Mouse (Mus musculus) heart, postnatal 4 days (tissue): ENCODE results near the gene Iqschfp. TPM values are rescaled to one million over a fixed set of nuclear protein-coding genes. Genes with fewer than 3 reads are reported as not detected.

ENCODE experiments used
- DNase-seq: peaks from one replicate; pipeline ENCODE4 v3.0.0; 2021
- total RNA-seq, 2 experiments: library from RNA; stranded (reverse); gene quantifications; 2 replicates each; pipeline ENCODE4 v1.2.3; 2021

The Iqschfp gene
- total RNA-seq, 2 experiments from 2014 or later = not detected

DNA sequence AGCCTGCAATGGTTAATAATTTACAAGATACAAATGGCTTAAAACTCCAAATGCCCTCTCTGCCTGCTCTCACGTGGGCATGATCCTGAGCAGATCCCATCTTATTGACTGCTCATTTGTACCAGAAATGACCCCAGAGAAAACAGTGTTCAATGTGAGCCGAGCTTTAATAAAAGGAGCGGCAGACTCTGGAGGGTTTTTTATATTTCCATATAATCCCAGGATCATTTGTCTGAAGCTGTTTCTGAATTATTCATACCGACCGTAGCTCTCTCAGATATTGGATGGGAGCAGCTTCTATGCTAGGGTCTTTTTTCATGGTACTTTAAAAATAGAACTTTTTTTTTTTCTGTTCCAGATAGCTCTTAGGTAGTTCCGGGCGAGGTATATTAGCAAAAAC, 67.6 kb downstream of the Iqschfp start:
- DNase-seq = no peak

GRCm38 (mm10) chr3:67960133-67960532, 68.1 kb downstream of the Iqschfp start:
- DNase-seq = no peak

DNA sequence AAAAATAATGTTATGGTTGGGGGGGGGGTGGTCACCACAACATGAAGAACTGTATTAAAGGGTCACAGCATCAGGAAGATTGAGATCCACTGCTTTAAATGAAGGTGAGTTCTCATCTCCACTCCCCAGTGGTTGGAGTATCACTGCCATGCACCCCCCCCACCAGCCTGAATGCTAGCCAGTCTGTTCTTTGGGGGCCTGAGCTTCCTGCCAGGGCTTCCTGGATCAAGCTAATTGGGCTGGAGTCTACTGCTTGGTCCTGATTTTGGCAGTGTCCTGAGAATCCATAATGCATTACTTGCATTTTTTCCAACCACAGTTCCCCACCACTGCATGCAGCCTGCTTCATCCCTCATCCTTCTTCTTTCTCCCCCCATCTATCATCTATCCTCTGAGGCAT, 68.7 kb downstream of the Iqschfp start:
- no peak for DNase-seq

- DNase-seq = no peak
Observed at GRCm38 (mm10) chr3:67961934-67962639, 70.1 kb downstream of the Iqschfp start.

DNA sequence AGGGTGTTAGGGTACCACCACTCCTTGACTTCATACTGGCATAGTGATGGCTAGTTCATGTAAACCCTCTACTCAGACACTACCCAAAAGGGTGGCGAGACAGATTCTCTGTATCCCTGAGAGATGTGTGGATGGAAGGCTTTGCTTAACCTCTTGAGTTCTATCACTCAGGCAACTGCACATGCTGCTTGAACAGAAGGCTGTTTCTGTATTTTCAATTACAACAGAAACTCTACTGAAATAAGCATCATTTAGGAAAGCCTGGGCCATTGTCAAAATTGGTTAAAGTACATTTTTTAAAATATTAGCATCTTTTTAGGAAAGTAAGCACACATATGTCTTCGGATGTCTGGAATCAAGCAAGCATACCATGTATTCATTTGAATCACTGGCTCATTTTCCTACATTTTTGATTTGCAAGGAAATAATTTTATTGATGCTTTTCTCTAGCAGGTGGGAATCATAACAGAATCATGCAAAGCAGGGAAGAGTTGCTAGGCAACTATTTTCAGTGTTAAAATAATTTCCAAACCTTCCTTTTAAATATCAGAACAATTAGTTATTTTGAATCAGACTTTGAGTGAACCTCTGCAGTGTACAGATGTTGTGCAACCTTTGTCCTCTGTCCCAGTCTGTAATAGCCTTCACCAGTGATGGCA, 82.4 kb downstream of the Iqschfp start:
- no peak for DNase-seq

- DNase-seq = no peak
Observed at GRCm38 (mm10) chr3:67980006-67980405, 88.0 kb downstream of the Iqschfp start.

DNA sequence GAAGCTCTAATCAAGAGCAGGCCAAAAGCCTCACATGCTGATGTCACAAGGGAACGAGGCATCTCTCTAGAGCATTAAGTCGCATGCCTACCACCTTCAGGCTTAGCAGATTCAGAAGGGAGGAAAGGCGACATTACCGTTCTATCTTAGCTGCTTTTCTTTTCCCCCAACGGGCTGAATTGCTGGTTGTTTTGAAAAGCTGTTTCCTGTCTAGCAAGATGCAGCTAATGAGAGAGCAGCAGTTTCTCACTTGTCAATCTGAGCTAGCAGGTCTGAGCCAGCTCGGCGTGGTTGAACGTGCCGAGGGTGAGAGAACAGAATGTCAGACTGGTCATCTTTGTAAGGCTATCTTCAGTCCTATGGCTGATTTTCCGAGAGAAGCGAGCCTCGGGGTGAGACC, 91.3 kb downstream of the Iqschfp start:
- DNase-seq = no peak

DNA sequence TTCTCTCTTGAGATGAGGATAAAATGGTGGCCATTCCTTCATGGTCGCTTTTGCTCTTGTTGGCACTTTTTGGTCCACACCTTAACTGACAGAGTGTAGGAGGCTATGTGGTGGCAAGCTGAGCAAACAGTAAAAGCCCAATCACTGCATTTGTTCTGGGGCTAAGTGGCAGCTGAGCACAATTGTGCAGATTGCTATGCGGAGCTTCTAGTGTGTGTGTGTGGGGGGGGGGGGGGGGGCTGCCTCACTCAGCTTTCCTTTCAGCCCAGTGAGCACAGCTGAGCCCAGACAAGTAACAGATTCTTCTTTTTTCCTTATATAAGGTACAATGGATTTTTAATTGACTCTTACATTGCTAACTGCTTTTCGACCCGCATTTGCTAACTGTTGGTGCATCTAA, 110.4 kb downstream of the Iqschfp start:
- no peak for DNase-seq

DNA sequence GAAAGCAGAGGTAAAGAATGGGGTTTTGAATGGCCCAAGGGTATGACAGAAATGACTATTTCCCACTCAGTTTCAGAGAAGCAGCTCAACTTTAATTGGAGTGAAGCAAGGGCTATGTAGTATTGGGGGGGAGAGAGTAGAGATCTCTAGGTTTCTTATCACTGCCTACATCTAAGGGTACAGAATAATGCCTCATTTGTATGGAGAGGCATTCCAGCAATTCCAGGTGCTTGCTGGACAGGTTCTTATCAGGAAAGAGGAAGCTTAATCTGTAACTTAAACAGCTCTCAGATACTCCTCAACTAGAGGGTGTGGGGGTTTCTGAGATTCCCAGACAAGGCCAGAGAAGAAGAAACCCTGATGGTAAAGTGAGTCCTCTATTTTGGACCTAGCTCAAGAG, 120.3 kb downstream of the Iqschfp start:
- DNase-seq = no peak

DNA sequence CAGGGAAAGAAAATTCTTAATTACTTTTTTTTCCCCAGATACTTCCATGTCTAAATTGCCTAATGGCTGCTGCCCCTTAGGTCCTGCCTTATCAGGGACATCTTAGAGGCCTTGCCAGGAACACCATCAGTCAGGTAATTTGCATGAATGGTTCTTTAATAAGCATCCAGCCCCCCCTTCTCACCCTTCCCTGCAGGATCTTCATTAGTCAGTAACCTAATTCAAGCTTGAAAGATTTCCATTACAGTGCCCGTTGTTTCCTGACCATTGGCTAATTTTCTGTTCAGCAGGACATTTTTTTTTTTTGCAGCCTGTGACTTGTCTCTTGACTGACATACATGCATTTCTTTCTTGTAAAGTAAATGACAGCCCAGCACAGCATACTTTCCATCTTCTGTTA, 123.8 kb downstream of the Iqschfp start:
- no peak for DNase-seq

DNA sequence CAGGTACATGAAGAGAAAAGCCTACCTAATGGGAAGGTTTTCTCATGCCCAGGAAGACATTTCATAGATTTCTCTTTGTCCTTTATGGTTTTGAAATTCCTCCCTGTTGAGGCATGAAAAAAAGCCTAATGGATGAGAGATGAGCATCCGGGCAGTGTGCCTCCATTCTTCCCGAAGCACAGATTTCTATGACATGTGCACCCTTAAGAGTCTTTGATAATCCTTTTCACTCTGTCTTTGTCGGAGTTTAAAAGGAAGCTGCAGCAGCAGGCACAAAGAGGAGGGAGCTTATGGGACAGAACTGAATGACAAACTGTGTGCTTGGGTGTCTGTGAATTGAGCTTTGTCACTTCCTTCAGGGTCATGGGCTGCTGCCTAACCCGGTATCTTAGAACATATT, 127.4 kb downstream of the Iqschfp start:
- DNase-seq = no peak

DNA sequence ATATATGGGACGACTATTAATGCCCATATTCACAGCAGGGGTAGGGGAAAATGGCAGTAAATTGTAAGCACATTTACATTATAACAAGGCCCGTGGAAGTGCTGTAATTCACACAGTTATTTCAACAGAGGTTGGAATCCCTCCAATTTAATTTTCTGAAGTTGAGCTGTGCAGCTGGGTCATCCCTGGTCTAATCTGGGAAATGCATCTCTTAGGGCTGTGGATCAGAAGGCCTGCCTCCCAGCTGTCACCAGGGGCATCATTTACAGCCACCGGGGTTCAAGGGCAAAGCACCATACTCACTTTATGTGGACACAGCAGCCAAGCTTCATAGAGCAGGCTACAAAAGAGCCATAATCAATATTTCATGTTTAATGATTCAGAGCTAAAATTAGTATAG, 144.1 kb downstream of the Iqschfp start:
- no peak for DNase-seq

DNA sequence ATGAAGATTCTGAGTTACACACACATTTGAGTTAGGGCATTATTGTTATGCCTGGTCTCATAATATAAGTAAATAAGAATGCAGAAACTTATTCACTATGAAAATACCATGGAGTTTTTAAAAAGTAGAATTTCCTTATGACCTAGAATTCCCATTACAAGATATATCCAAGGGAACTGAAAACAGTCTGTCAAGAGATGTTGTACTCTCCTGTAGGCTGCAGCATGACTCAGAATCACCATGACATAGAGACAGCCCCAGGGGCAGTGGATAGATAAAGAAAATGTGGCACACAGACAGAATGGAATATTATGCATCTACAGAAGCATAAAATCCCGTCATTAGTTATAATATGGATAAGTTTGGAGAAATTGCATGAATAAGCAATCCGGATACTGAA, 150.9 kb downstream of the Iqschfp start:
- no peak for DNase-seq

DNA sequence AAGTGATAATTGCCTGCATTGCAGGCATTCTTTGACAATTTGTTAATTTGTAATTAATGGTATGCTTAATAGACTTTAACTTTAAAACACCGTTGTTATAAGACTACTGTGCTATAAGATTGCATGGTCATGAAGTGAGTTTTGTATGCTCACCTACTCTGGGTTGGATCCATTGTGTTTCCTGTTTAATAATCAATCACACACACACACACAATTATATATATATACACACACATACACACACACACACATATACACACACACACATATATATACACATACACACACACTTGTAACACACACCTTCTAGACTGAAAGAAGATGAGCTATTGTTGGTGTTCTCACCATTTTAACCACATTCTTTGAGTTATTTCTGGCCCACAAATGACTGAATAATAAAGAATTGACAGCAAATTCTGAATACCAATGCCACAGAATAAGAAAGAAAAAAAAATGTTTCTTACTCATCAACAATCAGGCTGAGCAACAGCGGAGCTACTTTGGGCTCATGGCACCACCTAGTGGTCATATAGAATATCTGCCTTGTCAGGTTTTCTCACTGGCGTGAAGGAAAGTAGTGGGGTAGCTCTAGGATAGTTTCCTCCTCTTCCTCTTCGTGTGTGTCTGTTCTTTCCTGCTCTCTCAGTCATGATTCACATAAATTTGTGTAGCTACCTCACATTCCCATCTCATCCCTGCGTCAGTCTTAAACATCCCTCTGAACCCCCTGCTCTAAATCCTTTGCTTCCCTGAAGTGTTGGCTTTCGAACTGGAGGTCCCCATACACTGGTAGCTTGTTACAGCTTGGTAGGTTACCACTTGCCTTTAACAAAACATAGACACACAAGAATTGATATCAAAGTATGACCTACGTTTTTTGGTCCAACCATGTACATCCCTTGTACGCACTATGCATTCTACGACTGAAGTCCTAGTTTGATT, 153.7 kb downstream of the Iqschfp start:
- peak; percentile 25 for DNase-seq

DNA sequence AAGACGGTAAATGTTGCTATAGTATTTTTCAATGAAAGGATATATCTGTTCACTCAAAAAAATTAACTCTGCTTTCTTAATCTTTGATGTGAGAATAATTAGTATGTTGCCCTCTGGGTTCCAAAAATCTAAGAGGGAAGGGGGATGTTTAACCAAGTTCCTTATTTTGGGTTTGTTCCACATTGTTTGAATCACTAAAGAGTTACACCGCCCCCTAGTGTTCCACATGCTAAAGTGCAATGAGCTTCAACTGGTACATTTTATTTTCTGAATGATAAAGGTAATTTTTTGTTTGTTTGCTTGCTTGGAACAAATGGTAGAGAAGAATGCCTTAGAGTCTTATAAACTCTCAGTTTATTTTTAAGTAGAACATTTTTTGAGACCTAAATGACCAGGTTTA, 161.5 kb downstream of the Iqschfp start:
- peak; percentile 8 for DNase-seq

GRCm38 (mm10) chr3:68055071-68055470, 163.0 kb downstream of the Iqschfp start:
- no peak for DNase-seq

- peak; percentile 85 for DNase-seq
Observed at GRCm38 (mm10) chr3:68056373-68057275, 164.6 kb downstream of the Iqschfp start.

DNA sequence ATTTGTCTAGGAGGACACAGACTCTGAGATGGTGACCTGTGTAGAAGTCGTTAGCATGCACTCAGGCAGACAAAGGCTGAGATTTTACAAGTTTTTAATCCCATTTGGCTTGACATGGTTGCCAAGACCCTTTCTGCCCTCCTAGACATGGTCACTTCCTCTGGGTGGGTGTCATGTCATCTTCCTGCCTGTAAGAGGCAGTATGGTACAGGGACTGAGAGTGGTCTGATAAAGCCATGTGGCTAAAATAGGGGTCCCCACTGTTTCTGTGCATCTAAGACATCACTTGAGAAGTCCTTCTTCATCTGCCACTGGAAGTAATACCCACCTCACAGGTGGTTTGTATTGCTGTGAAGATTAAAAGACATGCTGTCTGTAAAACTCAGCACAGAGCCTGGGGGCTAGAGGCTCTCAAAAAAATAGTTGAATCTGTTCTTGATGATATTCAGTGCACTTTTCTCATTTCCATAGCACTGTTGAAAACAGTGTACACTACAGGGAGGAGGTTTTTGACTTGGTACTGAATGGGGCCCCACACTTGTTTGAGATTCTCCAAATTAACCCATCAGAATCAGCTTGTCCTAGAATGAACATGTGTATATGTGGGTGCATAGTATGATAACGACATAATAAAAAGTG, 167.2 kb downstream of the Iqschfp start:
- peak; percentile 41 for DNase-seq

DNA sequence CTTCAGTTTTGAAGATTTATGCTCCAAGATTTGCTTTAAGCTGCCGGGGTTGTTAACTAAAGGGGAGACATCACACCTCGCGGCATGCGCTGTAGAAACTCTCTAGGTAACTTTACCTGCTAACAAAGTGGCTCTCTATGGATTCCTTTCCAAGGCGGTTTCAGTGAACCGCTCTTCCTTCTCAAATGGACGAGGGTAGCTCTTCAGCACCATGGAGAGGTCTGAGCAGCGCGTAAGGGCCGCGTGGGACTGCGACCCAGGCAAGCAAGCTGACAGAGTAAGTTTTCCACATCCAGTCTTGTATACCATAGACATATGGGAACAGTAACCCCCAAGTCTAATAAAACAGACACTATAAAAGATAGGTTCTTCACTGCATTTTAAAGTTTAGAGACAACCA, 172.7 kb downstream of the Iqschfp start, which contains the start of gene Schip1:
Gene Schip1, plus strand, starts transcription at position 72 of the 400 bp plus-strand sequence.
- peak; percentile 73 for DNase-seq

DNA sequence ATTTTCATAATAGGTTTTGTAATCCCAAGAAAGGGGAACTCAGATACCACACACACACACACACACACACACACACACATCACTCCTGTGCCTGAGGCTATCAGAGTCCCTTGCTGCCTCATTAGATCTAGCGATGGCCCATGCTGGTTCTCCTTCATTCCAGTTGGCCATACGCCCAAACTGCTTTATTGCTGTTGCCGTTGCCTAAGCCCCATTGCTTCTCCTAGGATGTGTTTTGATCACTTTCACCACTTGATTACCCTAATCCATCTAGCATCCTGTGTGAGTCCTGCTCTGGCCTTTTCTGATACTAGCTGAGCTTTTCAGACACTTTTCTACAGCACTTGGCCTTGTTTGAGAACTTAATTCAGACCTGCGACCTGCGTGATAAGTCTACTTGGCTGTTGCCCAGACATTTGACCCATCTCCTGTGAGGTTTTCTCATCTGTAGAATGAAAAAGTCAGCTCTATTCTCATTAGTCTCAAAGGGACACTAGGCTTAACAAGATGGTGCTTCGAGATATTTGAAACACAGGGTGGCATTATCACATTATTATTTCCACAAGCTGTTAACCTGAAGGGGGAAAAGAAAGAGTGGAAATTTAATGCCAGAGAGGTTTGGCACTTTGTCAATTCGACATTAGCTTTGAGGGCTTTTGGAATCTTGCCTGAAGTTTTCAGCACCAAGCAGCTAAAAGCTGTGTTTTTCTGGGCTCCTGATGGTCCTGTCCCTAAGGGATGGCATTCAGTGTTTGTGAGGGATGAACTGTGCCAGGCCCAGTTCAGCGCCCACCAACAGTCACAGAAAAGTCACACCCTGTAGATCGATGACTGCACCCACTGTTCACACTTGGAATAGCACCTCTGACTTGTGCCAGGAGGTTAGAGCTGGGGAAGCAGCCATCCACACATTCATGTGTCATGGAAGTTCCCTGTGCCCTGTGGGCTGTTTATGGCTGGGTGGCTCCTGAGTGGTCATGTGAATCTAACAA, 179.7 kb downstream of the Iqschfp start:
- DNase-seq = no peak
